Mouse (Mus musculus) intestine, postnatal 0 days (tissue): ENCODE measurements around the gene Gp5. TPM values are rescaled to one million over a fixed set of nuclear protein-coding genes. Genes with fewer than 3 reads are reported as not detected.

Source experiments
- ATAC-seq: fragments of 200-750 bp; cut with Nextera tagmentation; 2 replicates; pipeline ENCODE4 v1.8.0; 2017; ENCODE audit warnings: mild to moderate bottlenecking, moderate TSS enrichment, moderate library complexity
- H3K27ac ChIP-seq: fragments of 300-500 bp; sonication (generic); 2 replicates; pipeline ENCODE4 v1.5.1; 2014; ENCODE audit warnings: mild to moderate bottlenecking, low read depth, low read length, moderate library complexity
- H3K27me3 ChIP-seq: fragments of 300-500 bp; sonication (generic); replicated peaks from 2 replicates; pipeline ENCODE4 v1.6.1; 2014; ENCODE audit warnings: low read length, mixed read lengths; ENCODE audit not compliant: control insufficient read depth, insufficient read depth
- H3K36me3 ChIP-seq: fragments of 300-500 bp; sonication (generic); 2 replicates; pipeline ENCODE4 v1.6.1; 2014; ENCODE audit warnings: mild to moderate bottlenecking, moderate library complexity; ENCODE audit not compliant: control insufficient read depth, insufficient read depth
- H3K4me1 ChIP-seq: fragments of 300-500 bp; sonication (generic); replicated peaks from 2 replicates; pipeline ENCODE4 v1.6.1; 2014; ENCODE audit warnings: antibody characterized with exemption, low read length, mixed read lengths; ENCODE audit not compliant: control insufficient read depth, insufficient read depth
- H3K4me2 ChIP-seq: fragments of 300-500 bp; sonication (generic); replicated peaks from 2 replicates; pipeline ENCODE4 v1.6.1; 2014; ENCODE audit warnings: low read depth, mild to moderate bottlenecking, moderate library complexity
- H3K4me3 ChIP-seq: fragments of 300-500 bp; sonication (generic); 2 replicates; pipeline ENCODE4 v1.5.1; 2014; ENCODE audit warnings: low read depth, low read length
- H3K9ac ChIP-seq: fragments of 300-500 bp; sonication (generic); 2 replicates; pipeline ENCODE4 v1.6.1; 2014; ENCODE audit warnings: mild to moderate bottlenecking, low read depth, low read length
- H3K9me3 ChIP-seq: fragments of 300-500 bp; sonication (generic); 2 replicates; pipeline ENCODE4 v1.6.1; 2016; ENCODE audit warnings: mixed run types; ENCODE audit not compliant: control insufficient read depth
- CTCF ChIP-seq: sonication (generic); IDR thresholded peaks from 2 replicates; pipeline ENCODE4 v1.5.1; 2016; ENCODE audit warnings: low read depth, mild to moderate bottlenecking, control low read depth, antibody characterized with exemption, moderate library complexity
- WGBS: fragments of 180-500 bp; shearing (Covaris S2); extraction: QIAGEN DNeasy Blood & Tissue Kit; methylation state at CpG from one replicate; pipeline ENCODE4 v1.1.7; 2014; 5-methylcytosine and 5-hydroxymethylcytosine counted together
- polyA plus RNA-seq: library from polyadenylated mRNA; unstranded; fragments of >200 nt; fragmentation: Nextera tagmentation; extraction: Ambion mirVana; gene quantifications from 2 replicates; pipeline ENCODE4 v1.2.1, GENCODE M21; 2015

The Gp5 gene
- polyA plus RNA-seq, 1 experiment from 2014 or later: 0.13 TPM

DNA sequence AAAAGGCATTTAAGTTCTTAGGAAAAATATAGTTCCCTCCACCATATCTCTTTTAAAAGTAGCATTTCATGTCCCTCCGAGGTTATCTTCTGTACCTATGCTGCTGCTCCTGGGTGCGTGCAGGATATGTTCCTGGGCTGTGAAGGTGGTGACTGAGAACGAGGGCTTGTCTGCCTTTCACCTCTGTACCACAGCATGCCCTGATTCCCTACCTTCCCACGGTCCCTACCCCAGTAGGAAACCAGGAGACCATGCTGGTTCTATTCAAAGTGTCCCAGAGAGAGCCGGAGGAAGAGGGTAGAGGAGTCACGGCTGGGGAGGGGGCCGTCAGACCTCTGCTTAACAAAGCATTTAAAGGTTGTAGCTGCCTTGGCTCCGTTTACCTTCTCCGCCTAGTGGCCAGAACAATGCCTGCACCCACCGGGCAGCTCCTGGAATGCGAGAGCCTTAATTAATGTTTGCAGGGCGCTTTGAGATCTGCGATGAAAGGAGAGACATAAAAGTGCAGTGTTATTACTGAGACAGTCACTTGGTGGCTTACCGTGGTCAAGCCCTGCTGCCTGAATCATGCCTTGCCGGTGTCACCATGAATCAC is 26.7 kb downstream of the Gp5 start:
- no peaks in the 10 kb centered on the region for H3K9me3 ChIP-seq
- peaks cover 20% of the 10 kb centered on the region for H3K27me3 ChIP-seq
- no peak overlapping the region for H3K9ac ChIP-seq
- peak overlapping the region; percentile 48 for H3K4me2 ChIP-seq
- H3K27ac ChIP-seq: no peak overlapping the region
- TF ChIP-seq CTCF: peak; percentile 88
- no peak for ATAC-seq
- H3K36me3 ChIP-seq: no peaks in the 10 kb centered on the region
- peak overlapping the region; percentile 14 for H3K4me3 ChIP-seq
- peaks cover 3% of the 10 kb centered on the region; the same call in 1 of the 2 replicates for H3K4me1 ChIP-seq
- WGBS: 1% methylated on average over 15 of the region's 15 CpGs

DNA sequence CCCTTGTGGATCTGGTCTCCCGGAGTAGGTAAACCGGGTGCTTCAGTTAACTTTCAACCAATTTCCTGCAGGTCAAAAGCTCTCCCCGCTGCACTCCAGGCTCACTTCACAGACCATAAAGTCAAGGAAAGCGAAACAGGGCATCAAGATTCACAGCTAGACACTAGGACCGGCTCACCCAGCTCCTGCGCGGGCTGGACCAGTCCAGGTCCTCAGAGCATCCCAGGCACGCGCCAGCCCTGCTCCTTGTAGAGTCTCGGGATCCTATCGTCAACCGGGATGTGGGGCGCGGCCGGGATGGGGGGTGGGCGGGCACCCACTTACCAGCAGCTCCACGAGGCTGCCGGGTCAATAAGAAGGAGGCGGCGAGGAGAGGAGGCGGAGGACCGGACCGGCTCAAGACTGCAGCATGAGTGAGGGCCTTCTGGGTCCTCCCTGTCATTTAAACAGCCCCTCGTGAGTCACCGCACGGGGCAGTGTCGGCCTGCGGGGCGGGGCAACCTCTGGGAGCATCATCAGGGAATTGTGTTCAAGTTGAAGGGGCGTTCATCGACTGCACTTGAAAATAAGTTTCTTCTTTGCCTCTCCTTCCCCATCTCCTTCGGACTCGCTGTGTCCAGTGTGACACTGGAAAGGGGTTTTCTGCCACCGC is 27.6 kb downstream of the Gp5 start, which contains the start of gene Lrrc15:
Lrrc15 (minus strand) TSS at position 413 of the 652 bp plus-strand sequence.
- WGBS: 4% methylated on average over 34 of the region's 34 CpGs
- Histone ChIP-seq H3K27me3 (peaks cover 20% of the 10 kb centered on the region), H3K4me3 (peak within 1 kb of the TSS; percentile 29), H3K36me3 (no peaks in the 10 kb centered on the region), H3K4me2 (peak within 1 kb of the TSS; percentile 59), H3K27ac (no peak within 1 kb of the TSS), H3K4me1 (peaks cover 3% of the 10 kb centered on the region; the same call in 1 of the 2 replicates), H3K9me3 (no peaks in the 10 kb centered on the region), H3K9ac (no peak within 1 kb of the TSS)
- no peak for ATAC-seq
- TF ChIP-seq CTCF: peak; percentile 55

DNA sequence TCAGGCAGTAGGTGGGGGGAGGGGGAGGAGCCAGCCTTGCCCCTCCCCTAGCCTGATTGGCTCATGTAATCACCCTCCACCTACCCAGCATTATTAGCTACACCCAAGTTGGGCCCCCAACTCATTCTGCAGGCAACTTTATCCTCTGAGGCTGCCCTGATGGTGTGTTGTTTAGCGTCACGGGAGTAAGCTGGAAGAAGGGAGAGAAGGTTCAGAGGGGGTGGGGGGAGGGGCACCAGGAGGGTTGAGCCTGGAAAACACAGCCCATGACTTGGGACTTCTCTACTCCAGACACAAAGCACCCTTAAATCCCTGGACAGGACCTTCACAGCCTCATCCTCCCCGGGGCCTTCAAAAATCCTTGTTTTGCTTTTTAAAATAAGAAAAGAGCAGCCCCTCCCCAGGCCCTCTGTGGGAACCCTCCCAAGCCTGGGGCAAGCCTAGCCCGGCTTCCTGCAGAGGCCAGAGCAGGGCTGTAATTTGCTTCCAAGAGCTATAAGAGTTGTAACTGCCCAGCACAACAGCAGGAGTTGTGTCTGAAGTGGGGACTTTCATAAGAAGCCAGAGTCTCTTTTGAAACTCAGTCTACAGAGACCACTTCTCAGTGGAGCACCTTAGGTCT is 29.8 kb downstream of the Gp5 start:
- H3K9ac ChIP-seq: no peak overlapping the region
- peaks cover 3% of the 10 kb centered on the region; the same call in 1 of the 2 replicates for H3K4me1 ChIP-seq
- no peak overlapping the region for H3K4me2 ChIP-seq
- no peaks in the 10 kb centered on the region for H3K36me3 ChIP-seq
- TF ChIP-seq CTCF: no peak
- ATAC-seq: no peak
- peaks cover 20% of the 10 kb centered on the region for H3K27me3 ChIP-seq
- no peak overlapping the region for H3K27ac ChIP-seq
- no peak overlapping the region for H3K4me3 ChIP-seq
- no peaks in the 10 kb centered on the region for H3K9me3 ChIP-seq
- WGBS: 31% methylated on average over 4 of the region's 4 CpGs

- no peak for TF ChIP-seq CTCF
- ATAC-seq: no peak
- H3K4me1 ChIP-seq: no peaks in the 10 kb centered on the region
- no peaks in the 10 kb centered on the region for H3K9me3 ChIP-seq
- no peak overlapping the region for H3K4me2 ChIP-seq
- peaks cover 11% of the 10 kb centered on the region; the same call in 1 of the 2 replicates for H3K27me3 ChIP-seq
- WGBS: 70% methylated on average over 11 of the region's 11 CpGs
- no peak overlapping the region for H3K4me3 ChIP-seq
- H3K36me3 ChIP-seq: no peaks in the 10 kb centered on the region
- H3K9ac ChIP-seq: no peak overlapping the region
- H3K27ac ChIP-seq: no peak overlapping the region
These were observed 32.2 kb downstream of the Gp5 start for GRCm38 (mm10) chr16:30278406-30278805.

GRCm38 (mm10) chr16:30275558-30276340 is 34.8 kb downstream of the Gp5 start:
- Histone ChIP-seq H3K4me1 (no peaks in the 10 kb centered on the region), H3K36me3 (no peaks in the 10 kb centered on the region), H3K4me3 (no peak overlapping the region), H3K9ac (no peak overlapping the region), H3K27me3 (0 out of 2 replicates have a peak, but pooled peaks cover 4% of the 10 kb centered on the region), H3K9me3 (no peaks in the 10 kb centered on the region), H3K4me2 (no peak overlapping the region), H3K27ac (no peak overlapping the region)
- 74% methylated on average over 15 of the region's 15 CpGs for WGBS
- no peak for ATAC-seq
- TF ChIP-seq CTCF: no peak

DNA sequence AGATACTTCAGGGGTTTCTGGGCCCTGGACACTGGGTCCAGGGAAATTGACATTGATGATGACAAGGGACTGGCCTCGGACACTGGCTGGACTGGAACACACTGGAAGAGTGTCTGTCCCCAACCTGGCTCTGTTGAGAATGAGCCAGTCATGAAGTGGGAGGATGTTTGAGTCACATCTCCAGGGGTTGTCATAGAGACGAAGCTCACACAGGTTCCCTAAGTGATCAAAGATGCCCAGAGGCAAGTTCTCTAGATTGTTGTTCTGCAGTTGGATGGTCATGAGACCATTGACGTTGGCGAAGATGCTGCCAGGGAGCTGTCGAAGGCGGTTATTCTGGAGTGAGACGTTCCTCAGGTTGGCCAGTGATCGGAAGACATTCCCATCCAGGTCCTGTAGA is 37.5 kb downstream of the Gp5 start:
- H3K4me3 ChIP-seq: no peak overlapping the region
- WGBS: 92% methylated on average over 8 of the region's 8 CpGs
- no peak overlapping the region for H3K9ac ChIP-seq
- no peak overlapping the region for H3K27ac ChIP-seq
- H3K4me2 ChIP-seq: no peak overlapping the region
- no peaks in the 10 kb centered on the region for H3K27me3 ChIP-seq
- ATAC-seq: no peak
- no peaks in the 10 kb centered on the region for H3K4me1 ChIP-seq
- no peaks in the 10 kb centered on the region for H3K9me3 ChIP-seq
- H3K36me3 ChIP-seq: no peaks in the 10 kb centered on the region
- no peak for TF ChIP-seq CTCF
